Mouse (Mus musculus): ENCODE data around the gene Fryl. TPM values are rescaled to one million over a fixed set of nuclear protein-coding genes. Genes with fewer than 3 reads are reported as not detected.

Gene Fryl
- polyA plus RNA-seq, 1 experiment from 2014 or later, result 24.2 TPM

GRCm38 (mm10) chr5:73102342-73102989 is 154.0 kb downstream of the Fryl start:
- H3K27me3 ChIP-seq (ENCODE audit: control insufficient read depth, insufficient read depth, low read length), result no peaks in the 10 kb centered on the region
- H3K4me1 ChIP-seq (ENCODE audit: control insufficient read depth, insufficient read depth, low read length), result no peaks in the 10 kb centered on the region
- H3K9ac ChIP-seq (ENCODE audit: low read length), result no peak overlapping the region
- ATAC-seq (ENCODE audit: insufficient number of reproducible peaks, low FRiP score, low TSS enrichment, low read depth) (no peak), DNase-seq (ENCODE audit: low spot score) (no peak)
- H3K36me3 ChIP-seq (ENCODE audit: control insufficient read depth, insufficient read depth, low read length), result no peaks in the 10 kb centered on the region; the same call in 1 of the 2 replicates
- no peaks in the 10 kb centered on the region for H3K9me3 ChIP-seq (ENCODE audit: control insufficient read depth, low read length)
- 79% methylated on average over 10 of the region's 10 CpGs for WGBS
- H3K4me2 ChIP-seq (ENCODE audit: low read depth, severe bottlenecking), result no peak overlapping the region
- no peak overlapping the region for H3K27ac ChIP-seq (replicated peaks; ENCODE audit: low read depth, low read length)
- H3K4me3 ChIP-seq (ENCODE audit: low read depth, low read length), result no peak overlapping the region

GRCm38 (mm10) chr5:73092236-73092635 is 164.2 kb downstream of the Fryl start:
- H3K4me1 ChIP-seq (ENCODE audit: control insufficient read depth, insufficient read depth, low read length), result peaks cover 18% of the 10 kb centered on the region
- ATAC-seq (ENCODE audit: insufficient number of reproducible peaks, low FRiP score, low TSS enrichment, low read depth) (peak; percentile 47; the same call in 1 of the 2 replicates), DNase-seq (ENCODE audit: low spot score) (peak; percentile 60)
- no peak overlapping the region for H3K4me2 ChIP-seq (ENCODE audit: low read depth, severe bottlenecking)
- H3K36me3 ChIP-seq (ENCODE audit: control insufficient read depth, insufficient read depth, low read length), result peaks cover 6% of the 10 kb centered on the region
- no peaks in the 10 kb centered on the region for H3K27me3 ChIP-seq (ENCODE audit: control insufficient read depth, insufficient read depth, low read length)
- 18% methylated on average over 8 of the region's 8 CpGs for WGBS
- H3K4me3 ChIP-seq (ENCODE audit: low read depth, low read length), result no peak overlapping the region
- H3K9ac ChIP-seq (ENCODE audit: low read length), result no peak overlapping the region
- H3K9me3 ChIP-seq (ENCODE audit: control insufficient read depth, low read length), result no peaks in the 10 kb centered on the region
- H3K27ac ChIP-seq (replicated peaks; ENCODE audit: low read depth, low read length), result no peak overlapping the region

GRCm38 (mm10) chr5:73089158-73089557 is 167.3 kb downstream of the Fryl start:
- H3K27ac ChIP-seq (replicated peaks; ENCODE audit: low read depth, low read length), result no peak overlapping the region
- no peak for DNase-seq (ENCODE audit: low spot score)
- H3K4me1 ChIP-seq (ENCODE audit: control insufficient read depth, insufficient read depth, low read length), result peaks cover 17% of the 10 kb centered on the region
- no peak overlapping the region for H3K4me3 ChIP-seq (ENCODE audit: low read depth, low read length)
- ATAC-seq (ENCODE audit: insufficient number of reproducible peaks, low FRiP score, low TSS enrichment, low read depth), result no peak
- no peaks in the 10 kb centered on the region for H3K9me3 ChIP-seq (ENCODE audit: control insufficient read depth, low read length)
- no peak overlapping the region for H3K9ac ChIP-seq (ENCODE audit: low read length)
- H3K4me2 ChIP-seq (ENCODE audit: low read depth, severe bottlenecking), result no peak overlapping the region
- peaks cover 8% of the 10 kb centered on the region for H3K36me3 ChIP-seq (ENCODE audit: control insufficient read depth, insufficient read depth, low read length)
- no peaks in the 10 kb centered on the region for H3K27me3 ChIP-seq (ENCODE audit: control insufficient read depth, insufficient read depth, low read length)
- 97% methylated on average over 17 of the region's 17 CpGs for WGBS

- Histone ChIP-seq H3K36me3 (ENCODE audit: control insufficient read depth, insufficient read depth, low read length) (peaks cover 6% of the 10 kb centered on the region; the same call in 1 of the 2 replicates), H3K27ac (replicated peaks; ENCODE audit: low read depth, low read length) (no peak overlapping the region), H3K9me3 (ENCODE audit: control insufficient read depth, low read length) (no peaks in the 10 kb centered on the region), H3K27me3 (ENCODE audit: control insufficient read depth, insufficient read depth, low read length) (no peaks in the 10 kb centered on the region), H3K4me2 (ENCODE audit: low read depth, severe bottlenecking) (no peak overlapping the region), H3K4me3 (ENCODE audit: low read depth, low read length) (no peak overlapping the region), H3K4me1 (ENCODE audit: control insufficient read depth, insufficient read depth, low read length) (no peaks in the 10 kb centered on the region), H3K9ac (ENCODE audit: low read length) (no peak overlapping the region)
- WGBS, result 89% methylated on average over 5 of the region's 5 CpGs
- no peak for ATAC-seq (ENCODE audit: insufficient number of reproducible peaks, low FRiP score, low TSS enrichment, low read depth)
- DNase-seq (ENCODE audit: low spot score), result no peak
These were observed 174.9 kb downstream of the Fryl start for GRCm38 (mm10) chr5:73081496-73081895.

GRCm38 (mm10) chr5:73079801-73080200 is 176.6 kb downstream of the Fryl start:
- Histone ChIP-seq H3K27ac (replicated peaks; ENCODE audit: low read depth, low read length) (no peak overlapping the region), H3K4me1 (ENCODE audit: control insufficient read depth, insufficient read depth, low read length) (no peaks in the 10 kb centered on the region), H3K9me3 (ENCODE audit: control insufficient read depth, low read length) (no peaks in the 10 kb centered on the region), H3K36me3 (ENCODE audit: control insufficient read depth, insufficient read depth, low read length) (peaks cover 10% of the 10 kb centered on the region; the same call in 1 of the 2 replicates), H3K27me3 (ENCODE audit: control insufficient read depth, insufficient read depth, low read length) (no peaks in the 10 kb centered on the region), H3K4me3 (ENCODE audit: low read depth, low read length) (no peak overlapping the region), H3K4me2 (ENCODE audit: low read depth, severe bottlenecking) (no peak overlapping the region), H3K9ac (ENCODE audit: low read length) (no peak overlapping the region)
- DNase-seq (ENCODE audit: low spot score) (no peak), ATAC-seq (ENCODE audit: insufficient number of reproducible peaks, low FRiP score, low TSS enrichment, low read depth) (no peak)
- WGBS, result 82% methylated on average over 5 of the region's 5 CpGs

GRCm38 (mm10) chr5:73071319-73071718 is 185.1 kb downstream of the Fryl start:
- no peak overlapping the region for H3K27ac ChIP-seq (replicated peaks; ENCODE audit: low read depth, low read length)
- no peaks in the 10 kb centered on the region for H3K27me3 ChIP-seq (ENCODE audit: control insufficient read depth, insufficient read depth, low read length)
- peaks cover 9% of the 10 kb centered on the region; the same call in 1 of the 2 replicates for H3K36me3 ChIP-seq (ENCODE audit: control insufficient read depth, insufficient read depth, low read length)
- H3K4me1 ChIP-seq (ENCODE audit: control insufficient read depth, insufficient read depth, low read length), result no peaks in the 10 kb centered on the region
- no peak overlapping the region for H3K4me2 ChIP-seq (ENCODE audit: low read depth, severe bottlenecking)
- H3K9me3 ChIP-seq (ENCODE audit: control insufficient read depth, low read length), result no peaks in the 10 kb centered on the region
- DNase-seq (ENCODE audit: low spot score) (peak; percentile 89), ATAC-seq (ENCODE audit: insufficient number of reproducible peaks, low FRiP score, low TSS enrichment, low read depth) (peak; percentile 57; the same call in 1 of the 2 replicates)
- no peak overlapping the region for H3K4me3 ChIP-seq (ENCODE audit: low read depth, low read length)
- no peak overlapping the region for H3K9ac ChIP-seq (ENCODE audit: low read length)
- WGBS, result 39% methylated on average over 15 of the region's 15 CpGs

- WGBS, result 57% methylated on average over 6 of the region's 6 CpGs
- no peak overlapping the region for H3K9ac ChIP-seq (ENCODE audit: low read length)
- H3K27ac ChIP-seq (replicated peaks; ENCODE audit: low read depth, low read length), result no peak overlapping the region
- DNase-seq (ENCODE audit: low spot score), result no peak
- H3K36me3 ChIP-seq (ENCODE audit: control insufficient read depth, insufficient read depth, low read length), result peaks cover 7% of the 10 kb centered on the region; the same call in 1 of the 2 replicates
- H3K4me3 ChIP-seq (ENCODE audit: low read depth, low read length), result no peak overlapping the region
- no peak overlapping the region for H3K4me2 ChIP-seq (ENCODE audit: low read depth, severe bottlenecking)
- no peaks in the 10 kb centered on the region for H3K9me3 ChIP-seq (ENCODE audit: control insufficient read depth, low read length)
- H3K4me1 ChIP-seq (ENCODE audit: control insufficient read depth, insufficient read depth, low read length), result no peaks in the 10 kb centered on the region
- no peaks in the 10 kb centered on the region for H3K27me3 ChIP-seq (ENCODE audit: control insufficient read depth, insufficient read depth, low read length)
- ATAC-seq (ENCODE audit: insufficient number of reproducible peaks, low FRiP score, low TSS enrichment, low read depth), result no peak
These were observed 189.5 kb downstream of the Fryl start for GRCm38 (mm10) chr5:73066946-73067345.

GRCm38 (mm10) chr5:73063768-73064669 is 192.4 kb downstream of the Fryl start:
- Histone ChIP-seq H3K9ac (ENCODE audit: low read length) (no peak overlapping the region), H3K36me3 (ENCODE audit: control insufficient read depth, insufficient read depth, low read length) (peaks cover 10% of the 10 kb centered on the region; the same call in 1 of the 2 replicates), H3K4me3 (ENCODE audit: low read depth, low read length) (no peak overlapping the region), H3K9me3 (ENCODE audit: control insufficient read depth, low read length) (no peaks in the 10 kb centered on the region), H3K27me3 (ENCODE audit: control insufficient read depth, insufficient read depth, low read length) (no peaks in the 10 kb centered on the region), H3K27ac (replicated peaks; ENCODE audit: low read depth, low read length) (no peak overlapping the region), H3K4me2 (ENCODE audit: low read depth, severe bottlenecking) (no peak overlapping the region), H3K4me1 (ENCODE audit: control insufficient read depth, insufficient read depth, low read length) (no peaks in the 10 kb centered on the region)
- ATAC-seq (ENCODE audit: insufficient number of reproducible peaks, low FRiP score, low TSS enrichment, low read depth) (no peak), DNase-seq (ENCODE audit: low spot score) (no peak)
- WGBS, result 79% methylated on average over 13 of the region's 13 CpGs

All from limb, embryonic 11.5 days (tissue).